Mouse (Mus musculus) retina, embryonic 14.5 days (tissue): ENCODE results near the gene Pld6.
"Not testable (repeated sequence)": the region's sequence is repeated elsewhere in the genome, so short reads cannot be mapped to it uniquely, and the experiment has no call there.

ENCODE experiments used
- DNase-seq: peaks from one replicate; pipeline ENCODE4 v3.0.0-alpha.2; 2015; ENCODE audit warnings: low spot score

Pld6 gene

DNA sequence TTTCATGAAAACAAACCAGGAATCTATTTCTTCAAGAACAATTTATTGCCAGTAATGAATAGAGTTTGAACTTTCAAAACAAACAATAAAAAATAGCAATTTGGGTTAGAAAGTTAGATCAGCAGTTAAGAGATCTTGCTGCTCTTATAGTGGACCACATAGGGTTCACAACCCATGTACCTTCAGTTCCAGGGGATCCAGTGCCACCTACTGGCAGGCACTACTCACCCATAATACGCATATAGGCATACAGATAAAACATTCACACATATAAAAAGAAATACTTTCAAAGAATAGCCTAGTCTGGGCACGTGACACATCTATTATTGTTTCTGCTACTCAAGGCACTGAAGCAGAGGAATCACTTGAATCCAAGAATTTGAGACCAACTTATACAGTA, 40.8 kb downstream of the Pld6 start:
- DNase-seq: peak; percentile 54

GRCm38 (mm10) chr11:59745851-59746250, 41.6 kb downstream of the Pld6 start:
- no peak for DNase-seq

GRCm38 (mm10) chr11:59744374-59744773, 43.1 kb downstream of the Pld6 start:
- no peak for DNase-seq

- DNase-seq: no peak
Observed at GRCm38 (mm10) chr11:59743712-59744111, 43.7 kb downstream of the Pld6 start.

- DNase-seq: no peak
Observed at GRCm38 (mm10) chr11:59743307-59743706, 44.1 kb downstream of the Pld6 start.

- DNase-seq: no peak
Observed at GRCm38 (mm10) chr11:59741915-59742314, 45.5 kb downstream of the Pld6 start.

GRCm38 (mm10) chr11:59739996-59740395, 47.4 kb downstream of the Pld6 start:
- DNase-seq: no peak

- no peak for DNase-seq
Observed at GRCm38 (mm10) chr11:59737250-59737649, 50.2 kb downstream of the Pld6 start.

DNA sequence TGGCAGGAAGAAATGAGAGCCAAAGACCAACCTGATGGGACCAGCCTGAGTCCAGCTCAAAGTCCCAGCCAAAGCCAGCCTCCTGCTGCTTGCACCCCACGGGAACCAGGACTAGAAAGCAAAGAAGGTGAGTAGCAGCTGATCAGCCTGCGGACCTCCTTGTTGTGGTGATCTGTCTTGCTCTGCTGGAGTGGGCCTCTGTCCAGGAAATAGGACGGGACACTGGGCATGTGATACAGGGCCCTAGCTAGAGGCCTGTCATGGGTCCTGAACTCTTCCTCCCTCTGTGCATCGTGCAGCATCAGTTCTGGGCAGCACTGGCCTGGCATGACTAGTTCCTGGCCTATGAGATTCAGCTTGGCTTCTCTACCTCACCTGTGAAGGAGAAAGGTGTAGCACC, 51.5 kb downstream of the Pld6 start:
- DNase-seq: not testable (repeated sequence)

- no peak for DNase-seq
Observed at GRCm38 (mm10) chr11:59734335-59734734, 53.1 kb downstream of the Pld6 start.
